In genomic region chr14:122283959-122284358, GRCm38 (mm10) we compare ENCODE assay signal across 16 mouse cellular contexts.
"Had no signal": no experiment of that assay in that cellular context is flagged by ENCODE, and none has a peak within 500 bp of the region (broad histone marks: within the 10 kb centered on the region; RNA-seq: fewer than 3 reads in every experiment).

No protein-coding gene starts in this region.

- H3K9me3 ChIP-seq: neural tube, embryonic 13.5 days; neural tube, embryonic 15.5 days; stomach, embryonic 15.5 days had no signal

- H3K36me3 ChIP-seq: neural tube, embryonic 13.5 days; neural tube, embryonic 15.5 days; stomach, embryonic 15.5 days had no signal

- H3K4me3 ChIP-seq: neural tube, embryonic 13.5 days; neural tube, embryonic 15.5 days; stomach, embryonic 15.5 days had no signal

- H3K27ac ChIP-seq: neural tube, embryonic 13.5 days; neural tube, embryonic 15.5 days; stomach, embryonic 15.5 days; stomach, postnatal 0 days had no signal

- H3K9ac ChIP-seq: neural tube, embryonic 13.5 days; neural tube, embryonic 15.5 days; stomach, embryonic 15.5 days had no signal

- H3K4me1 ChIP-seq: neural tube, embryonic 15.5 days; stomach, embryonic 15.5 days had no signal

- DNase-seq: retina, postnatal 1 day; right cerebral cortex, adult 18-20 months; right cerebral cortex, postnatal 14 days; right cerebral cortex, postnatal 25 days; right cerebral cortex, postnatal 4 days; spleen, adult 18-20 months; thymus, adult 18-20 months; thymus, adult 2 months; thymus, postnatal 14 days; thymus, postnatal 25 days; thymus, postnatal 36 days; thymus, postnatal 4 days had no signal
